Mouse (Mus musculus): ENCODE results near the gene Rai14.

The Rai14 gene

GRCm38 (mm10) chr15:10720671-10721070 is 6.2 kb upstream of the Rai14 start:
- no peak for DNase-seq (ENCODE audit: low read depth)

GRCm38 (mm10) chr15:10720188-10720587 is 5.8 kb upstream of the Rai14 start:
- no peak for DNase-seq (ENCODE audit: low read depth)

GRCm38 (mm10) chr15:10719511-10719910 is 5.1 kb upstream of the Rai14 start:
- DNase-seq (ENCODE audit: low read depth): no peak

GRCm38 (mm10) chr15:10718763-10719162 is 4.3 kb upstream of the Rai14 start:
- DNase-seq (ENCODE audit: low read depth): no peak

GRCm38 (mm10) chr15:10717284-10717683 is 2.9 kb upstream of the Rai14 start:
- no peak for DNase-seq (ENCODE audit: low read depth)

GRCm38 (mm10) chr15:10715966-10716365 is 1.5 kb upstream of the Rai14 start:
- DNase-seq (ENCODE audit: low read depth): no peak

GRCm38 (mm10) chr15:10715139-10715505 is 698 bp upstream of the Rai14 start:
- DNase-seq (ENCODE audit: low read depth): no peak

GRCm38 (mm10) chr15:10713626-10714316 is 653 bp downstream of the Rai14 start:
- no peak for DNase-seq (ENCODE audit: low read depth)

GRCm38 (mm10) chr15:10713181-10713625 is 1.2 kb downstream of the Rai14 start:
- DNase-seq (ENCODE audit: low read depth): peak; percentile 37

GRCm38 (mm10) chr15:10712288-10712687 is 2.1 kb downstream of the Rai14 start:
- no peak for DNase-seq (ENCODE audit: low read depth)

GRCm38 (mm10) chr15:10711231-10711630 is 3.2 kb downstream of the Rai14 start:
- DNase-seq (ENCODE audit: low read depth): no peak

- DNase-seq (ENCODE audit: low read depth): peak; percentile 31
These were observed 5.7 kb downstream of the Rai14 start for GRCm38 (mm10) chr15:10708591-10709272.

- DNase-seq (ENCODE audit: low read depth): no peak
These were observed 7.3 kb downstream of the Rai14 start for GRCm38 (mm10) chr15:10707109-10707508.

GRCm38 (mm10) chr15:10706414-10706813 is 8.0 kb downstream of the Rai14 start:
- DNase-seq (ENCODE audit: low read depth): no peak

- DNase-seq (ENCODE audit: low read depth): no peak
These were observed 8.7 kb downstream of the Rai14 start for GRCm38 (mm10) chr15:10705752-10706151.

- no peak for DNase-seq (ENCODE audit: low read depth)
These were observed 10.1 kb downstream of the Rai14 start for GRCm38 (mm10) chr15:10704328-10704727.

- no peak for DNase-seq (ENCODE audit: low read depth)
These were observed 12.9 kb downstream of the Rai14 start for GRCm38 (mm10) chr15:10701571-10701970.

- DNase-seq (ENCODE audit: low read depth): no peak
These were observed 13.4 kb downstream of the Rai14 start for GRCm38 (mm10) chr15:10700891-10701466.

- DNase-seq (ENCODE audit: low read depth): no peak
These were observed 17.8 kb downstream of the Rai14 start for GRCm38 (mm10) chr15:10696478-10697234.

- no peak for DNase-seq (ENCODE audit: low read depth)
These were observed 21.8 kb downstream of the Rai14 start for GRCm38 (mm10) chr15:10692627-10693026.

GRCm38 (mm10) chr15:10691481-10691880 is 22.9 kb downstream of the Rai14 start:
- no peak for DNase-seq (ENCODE audit: low read depth)

GRCm38 (mm10) chr15:10690973-10691372 is 23.5 kb downstream of the Rai14 start:
- DNase-seq (ENCODE audit: low read depth): no peak

- DNase-seq (ENCODE audit: low read depth): no peak
These were observed 24.2 kb downstream of the Rai14 start for GRCm38 (mm10) chr15:10690219-10690618.

Data from 416B (cell line).